Mouse (Mus musculus) lung, postnatal 0 days (tissue): ENCODE data around the gene Cyyr1.

Experiments used
- CTCF ChIP-seq: IDR thresholded peaks from 2 replicates; pipeline ENCODE4 v1.5.1; 2016; ENCODE audit warnings: antibody characterized with exemption, mild to moderate bottlenecking
- EP300 ChIP-seq: IDR thresholded peaks from 2 replicates; pipeline ENCODE4 v1.6.1; 2016; ENCODE audit warnings: antibody characterized with exemption, mild to moderate bottlenecking, control low read depth

GRCm38 (mm10) chr16:85549971-85550567 is 3.1 kb downstream of the Cyyr1 start:
- no peak for TF ChIP-seq CTCF
- TF ChIP-seq EP300: no peak
